Mouse (Mus musculus): ENCODE data around the gene Vps13d. TPM values are rescaled to one million over a fixed set of nuclear protein-coding genes. Genes with fewer than 3 reads are reported as not detected.

The Vps13d gene
- total and polyA plus RNA-seq, 3 experiments, result 9.4 to 9.8 (median 9.7) TPM

DNA sequence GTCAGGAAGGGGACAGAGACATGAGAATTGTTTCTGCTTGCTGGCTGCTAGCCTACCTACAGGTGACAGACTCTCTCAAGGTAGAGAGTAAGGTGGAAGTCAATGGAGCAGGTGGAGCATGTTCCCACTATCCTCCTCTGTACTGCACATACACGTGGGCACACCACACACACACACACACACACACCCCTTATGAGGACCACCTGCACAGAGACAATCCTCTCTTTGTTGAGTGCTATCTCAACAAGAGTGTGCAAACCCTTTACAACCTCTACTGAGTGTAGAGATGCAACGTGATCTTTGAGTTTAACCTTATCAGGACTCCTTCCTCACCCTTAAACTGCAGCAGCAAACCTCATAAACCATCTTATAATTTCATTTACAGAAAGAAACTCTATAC is 8.5 kb upstream of the Vps13d start:
- H3K4me1 ChIP-seq (ENCODE audit: control insufficient read depth in 1 of 2, insufficient read depth in 2 of 2), result peaks cover 13 to 30% of the 10 kb centered on the region in 2 experiments
- H3K4me2 ChIP-seq (ENCODE audit: insufficient read depth, low read depth, poor library complexity, severe bottlenecking), result no peak overlapping the region
- no peaks in the 10 kb centered on the region for H3K36me3 ChIP-seq (replicated peaks in 1 of 2; ENCODE audit: control insufficient read depth in 1 of 2, insufficient read depth in 1 of 2, low read length in 1 of 2)

DNA sequence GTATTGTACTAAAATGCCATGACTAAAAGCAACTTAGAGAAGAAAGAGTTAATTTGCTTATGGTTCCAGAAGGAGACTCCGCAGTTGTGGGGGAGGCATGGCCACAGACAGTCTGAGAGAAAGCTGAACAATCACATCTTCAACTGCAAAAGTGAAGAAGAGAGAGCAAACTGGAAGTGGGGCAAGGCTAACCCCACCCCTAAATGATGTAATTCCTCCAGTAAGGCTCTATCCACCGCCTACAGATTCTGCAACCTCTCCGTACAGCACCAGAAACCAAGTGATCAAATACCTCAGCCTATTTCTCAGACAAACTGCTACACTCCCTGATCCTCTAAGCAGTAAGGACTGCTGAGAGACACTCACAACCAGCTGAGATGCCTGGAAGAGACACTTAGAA is 6.6 kb upstream of the Vps13d start:
- no peak overlapping the region for H3K9ac ChIP-seq (ENCODE audit: insufficient read depth, low read depth)
- no peaks in the 10 kb centered on the region for H3K36me3 ChIP-seq (replicated peaks in 1 of 2; ENCODE audit: control insufficient read depth in 1 of 2, insufficient read depth in 1 of 2, low read length in 1 of 2)
- dilution Hi-C loops (cut with MboI; ENCODE audit: extremely low pct_ligation_motif_present, extremely low pct_unique_long_range_greater_than_20kb, low sequenced_read_pairs) (no loop called here), in situ Hi-C loops (cut with MboI; ENCODE audit: low pct_ligation_motif_present, low pct_unique_long_range_greater_than_20kb, low sequenced_read_pairs) (no loop called here)
- no peak overlapping the region for H3K4me3 ChIP-seq (replicated peaks in 1 of 3; ENCODE audit: low read depth in 2 of 3, low read length in 2 of 3, poor library complexity in 1 of 3)
- H3K4me2 ChIP-seq (ENCODE audit: insufficient read depth, low read depth, poor library complexity, severe bottlenecking), result peak overlapping the region; percentile 27; the same call in 1 of the 2 replicates
- TF ChIP-seq SMC3 (IDR thresholded peaks at IDR 0.05; ENCODE audit: low read depth, low read length) (no peak), MEF2A (IDR thresholded peaks at IDR 0.05; ENCODE audit: borderline replicate concordance, low read depth, low read length) (no peak), MAZ (IDR thresholded peaks at IDR 0.05; ENCODE audit: low read depth, low read length) (no peak), SIN3A (IDR thresholded peaks at IDR 0.05; ENCODE audit: low read length) (no peak), ELF1 (IDR thresholded peaks at IDR 0.05; ENCODE audit: low read depth, low read length) (no peak), CHD2 (IDR thresholded peaks at IDR 0.05; ENCODE audit: low read length) (no peak), NRF1 (IDR thresholded peaks at IDR 0.05; ENCODE audit: low read depth, low read length) (no peak), USF2 (conservative IDR thresholded peaks at IDR 0.05; ENCODE audit: low read depth, low read length) (no peak), EP300 (IDR thresholded peaks at IDR 0.05; ENCODE audit: low read length) (no peak), MYC (IDR thresholded peaks at IDR 0.05; ENCODE audit: low read depth, low read length) (no peak), NELFE (IDR thresholded peaks at IDR 0.05; ENCODE audit: low read depth, low read length) (no peak), RCOR1 (conservative IDR thresholded peaks at IDR 0.05; ENCODE audit: low read depth, low read length) (no peak), GABPA (IDR thresholded peaks at IDR 0.05; ENCODE audit: insufficient replicate concordance, low read depth, low read length) (no peak)
- H3K79me2 ChIP-seq (replicated peaks; ENCODE audit: control insufficient read depth, extremely low read depth, insufficient read depth, poor library complexity, severe bottlenecking), result no peaks in the 10 kb centered on the region
- no peak overlapping the region for H3K27ac ChIP-seq (ENCODE audit: insufficient read depth, low read depth)
- no peaks in the 10 kb centered on the region for H3K9me3 ChIP-seq (replicated peaks; ENCODE audit: low read length)
- H3K4me1 ChIP-seq (ENCODE audit: control insufficient read depth in 1 of 2, insufficient read depth in 2 of 2), result peaks cover 13 to 35% of the 10 kb centered on the region in 2 experiments
- no peak for DNase-seq (ENCODE audit: extremely low read depth)
- H3K27me3 ChIP-seq (replicated peaks), result no peaks in the 10 kb centered on the region

More for the DNA sequence above, 8.5 kb upstream of the Vps13d start:
- Histone ChIP-seq H3K9ac (ENCODE audit: insufficient read depth, low read depth) (no peak overlapping the region), H3K9me3 (replicated peaks; ENCODE audit: low read length) (no peaks in the 10 kb centered on the region), H3K4me3 (replicated peaks in 1 of 3; ENCODE audit: low read depth in 2 of 3, low read length in 2 of 3, poor library complexity in 1 of 3) (no peak overlapping the region), H3K27ac (ENCODE audit: insufficient read depth, low read depth) (no peak overlapping the region), H3K27me3 (replicated peaks) (no peaks in the 10 kb centered on the region), H3K79me2 (replicated peaks; ENCODE audit: control insufficient read depth, extremely low read depth, insufficient read depth, poor library complexity, severe bottlenecking) (no peaks in the 10 kb centered on the region)
- in situ Hi-C loops (cut with MboI; ENCODE audit: low pct_ligation_motif_present, low pct_unique_long_range_greater_than_20kb, low sequenced_read_pairs), result no loop called here
- no peak for TF ChIP-seq CHD2 (IDR thresholded peaks at IDR 0.05; ENCODE audit: low read length)
- TF ChIP-seq CHD1 (IDR thresholded peaks at IDR 0.05; ENCODE audit: low read depth, low read length), result no peak
- TF ChIP-seq ETS1 (conservative IDR thresholded peaks at IDR 0.05; ENCODE audit: low read depth, low read length), result no peak
- TF ChIP-seq MAZ (IDR thresholded peaks at IDR 0.05; ENCODE audit: low read depth, low read length), result no peak
- TF ChIP-seq KAT2A (IDR thresholded peaks at IDR 0.05; ENCODE audit: insufficient replicate concordance, low read length), result no peak
- TF ChIP-seq ZC3H11A (IDR thresholded peaks at IDR 0.05; ENCODE audit: low read depth, low read length), result no peak
- DNase-seq (ENCODE audit: extremely low read depth), result no peak
- dilution Hi-C loops (cut with MboI; ENCODE audit: extremely low pct_ligation_motif_present, extremely low pct_unique_long_range_greater_than_20kb, low sequenced_read_pairs), result no loop called here

Measured in CH12.LX (cell line).